Mouse (Mus musculus): Measurements from ENCODE around the gene D8Ertd738e.

DNA sequence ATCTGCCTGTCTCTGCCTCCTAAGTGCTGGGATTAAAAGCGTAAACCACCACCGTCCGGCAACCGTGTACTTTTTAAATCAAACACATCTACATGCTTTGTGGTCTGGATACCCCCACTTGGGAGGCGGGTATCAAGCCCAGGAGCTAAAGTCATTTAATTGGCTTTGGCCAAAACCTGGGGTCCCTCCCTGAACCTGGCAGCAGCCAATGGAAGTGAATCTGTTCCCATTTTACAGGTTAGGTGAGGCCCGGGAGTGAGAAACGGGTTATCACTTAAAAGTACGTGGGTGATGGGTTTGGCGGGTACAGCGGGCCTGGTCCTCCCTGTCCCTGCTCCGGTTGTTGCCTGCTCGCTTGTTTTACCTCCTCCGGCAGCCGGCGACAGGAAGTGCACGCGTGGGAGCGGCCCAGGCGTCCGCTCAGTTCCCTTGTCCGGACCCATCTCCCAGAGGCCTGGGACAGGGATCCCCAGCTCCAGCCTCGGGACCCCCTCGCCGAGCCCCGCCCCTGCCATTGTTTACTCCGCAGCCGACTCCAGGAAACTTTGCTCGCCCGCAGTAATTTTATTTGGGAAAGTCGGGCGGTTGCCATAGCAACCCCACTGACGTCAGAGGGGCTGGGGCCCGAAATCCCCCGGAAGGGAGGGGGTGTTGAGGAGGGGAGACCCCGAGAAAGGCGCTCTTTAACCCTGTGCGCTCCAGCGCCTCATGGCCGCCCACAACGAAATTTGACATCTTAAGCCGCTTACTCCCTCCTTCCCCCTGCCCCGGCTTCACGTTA is 52.2 kb downstream of the D8Ertd738e start:
- TF ChIP-seq CTCF (IDR thresholded peaks at IDR 0.05) = no peak
- peak; percentile 95 for TF ChIP-seq EP300 (IDR thresholded peaks at IDR 0.05)
